Mouse (Mus musculus) MEL (cell line): Measurements from ENCODE around the gene Hsd11b2.

Experiments used
- CHD1 ChIP-seq: IDR thresholded peaks from 2 replicates; pipeline ENCODE4 v1.6.1; 2012; ENCODE audit warnings: low read depth, mild to moderate bottlenecking, inconsistent platforms, low read length, improper control_type of control experiment
- CTCF ChIP-seq, 3 experiments: IDR thresholded peaks in 2 of 3; conservative IDR thresholded peaks in 1 of 3; 2 replicates each; pipeline ENCODE4 v1.5.1; 2011 to 2012; ENCODE audit warnings: low read length in 3 of 3, low read depth in 2 of 3, mild to moderate bottlenecking in 2 of 3, improper control_type of control experiment in 1 of 3, inconsistent platforms in 1 of 3, mixed read lengths in 1 of 3, moderate library complexity in 1 of 3; ENCODE audit not compliant: control insufficient read depth in 1 of 3, insufficient read depth in 1 of 3, poor library complexity in 1 of 3, severe bottlenecking in 1 of 3
- ELF1 ChIP-seq: IDR thresholded peaks from 2 replicates; pipeline ENCODE4 v1.6.1; 2014; ENCODE audit warnings: low read depth, mild to moderate bottlenecking, inconsistent platforms, low read length, improper control_type of control experiment, moderate library complexity
- EP300 ChIP-seq, 2 experiments: IDR thresholded peaks; 2 replicates each; pipeline ENCODE4 v1.6.1; 2011; ENCODE audit warnings: improper control_type of control experiment in 2 of 2, low read length in 2 of 2, low read depth in 1 of 2, mild to moderate bottlenecking in 1 of 2
- GATA1 ChIP-seq: IDR thresholded peaks from 2 replicates; pipeline ENCODE4 v1.6.1; 2011; ENCODE audit warnings: low read depth, low read length, improper control_type of control experiment
- JUND ChIP-seq: IDR thresholded peaks from 2 replicates; pipeline ENCODE4 v1.6.1; 2011; ENCODE audit warnings: low read depth, mild to moderate bottlenecking, improper control_type of control experiment, low read length
- MEF2A ChIP-seq: IDR thresholded peaks from 2 replicates; pipeline ENCODE4 v1.6.1; 2014; ENCODE audit warnings: low read depth, mild to moderate bottlenecking, inconsistent platforms, low read length, improper control_type of control experiment; ENCODE audit not compliant: poor library complexity, insufficient replicate concordance, severe bottlenecking; ENCODE audit errors: extremely low read depth
- POLR2A ChIP-seq, 2 experiments: IDR thresholded peaks; 2 replicates each; pipeline ENCODE4 v1.6.1; 2011 to 2012; ENCODE audit warnings: low read length in 2 of 2, mild to moderate bottlenecking in 2 of 2, control low read depth in 1 of 2, improper control_type of control experiment in 1 of 2, low read depth in 1 of 2, moderate library complexity in 1 of 2; ENCODE audit not compliant: control insufficient read depth in 1 of 2, insufficient read depth in 1 of 2, poor library complexity in 1 of 2
- POLR2AphosphoS5 ChIP-seq: IDR thresholded peaks from 2 replicates; pipeline ENCODE4 v1.6.1; 2012; ENCODE audit warnings: low read depth, borderline replicate concordance, mild to moderate bottlenecking, inconsistent platforms, low read length, moderate library complexity, mixed read lengths
- RAD21 ChIP-seq: IDR thresholded peaks from 2 replicates; pipeline ENCODE4 v1.6.1; 2011; ENCODE audit warnings: mild to moderate bottlenecking, low read depth, low read length, improper control_type of control experiment
- TCF12 ChIP-seq: IDR thresholded peaks from 2 replicates; pipeline ENCODE4 v1.6.1; 2014; ENCODE audit warnings: low read depth, mild to moderate bottlenecking, inconsistent platforms, low read length, improper control_type of control experiment, moderate library complexity
- UBTF ChIP-seq: IDR thresholded peaks from 2 replicates; pipeline ENCODE4 v1.6.1; 2012; ENCODE audit warnings: low read depth, mild to moderate bottlenecking, inconsistent platforms, low read length, improper control_type of control experiment, moderate library complexity, borderline replicate concordance; ENCODE audit not compliant: insufficient read depth
- USF1 ChIP-seq: IDR thresholded peaks from 2 replicates; pipeline ENCODE4 v1.6.1; 2014; ENCODE audit warnings: low read depth, mild to moderate bottlenecking, inconsistent platforms, low read length, improper control_type of control experiment, moderate library complexity
- ZNF384 ChIP-seq: IDR thresholded peaks from 2 replicates; pipeline ENCODE4 v1.6.1; 2012; ENCODE audit warnings: low read depth, mild to moderate bottlenecking, inconsistent platforms, low read length, improper control_type of control experiment

DNA sequence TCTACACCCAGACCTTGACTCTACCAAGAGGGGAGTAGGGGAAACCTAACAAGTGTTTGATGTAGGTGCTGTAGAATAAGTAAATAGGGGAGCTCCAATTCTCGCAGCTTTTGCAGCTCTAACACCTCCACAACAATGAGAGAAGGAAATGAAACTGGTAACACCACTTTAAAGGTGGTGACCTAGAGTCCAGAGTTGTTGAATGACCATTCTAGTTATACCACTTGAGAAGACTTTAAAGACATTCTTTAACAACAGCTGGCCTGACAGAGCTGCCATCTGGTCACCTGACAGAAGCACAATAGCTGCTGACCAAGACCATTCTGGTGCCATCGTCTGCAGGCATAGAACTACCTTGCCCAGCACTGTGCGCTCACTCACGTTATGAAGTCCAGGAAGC, 20.4 kb downstream of the Hsd11b2 start:
- no peak for TF ChIP-seq GATA1
- no peak for TF ChIP-seq JUND
- TF ChIP-seq MEF2A = no peak
- no peak for TF ChIP-seq POLR2AphosphoS5
- TF ChIP-seq USF1 = no peak
- no peak for TF ChIP-seq RAD21
- no peak for TF ChIP-seq UBTF
- TF ChIP-seq CTCF (IDR thresholded peaks at IDR 0.05 in 2 of 3, conservative IDR thresholded peaks at IDR 0.05 in 1 of 3; ENCODE audit: control insufficient read depth in 1 of 3, insufficient read depth in 1 of 3, low read depth in 2 of 3, low read length in 3 of 3, poor library complexity in 1 of 3, severe bottlenecking in 1 of 3) = no peak
- TF ChIP-seq POLR2A (IDR thresholded peaks at IDR 0.05; ENCODE audit: control insufficient read depth in 1 of 2, insufficient read depth in 1 of 2, low read depth in 1 of 2, low read length in 2 of 2, poor library complexity in 1 of 2) = no peak
- no peak for TF ChIP-seq TCF12
- no peak for TF ChIP-seq ELF1
- no peak for TF ChIP-seq CHD1
- no peak for TF ChIP-seq EP300 (IDR thresholded peaks at IDR 0.05; ENCODE audit: low read depth in 1 of 2, low read length in 2 of 2)
- TF ChIP-seq ZNF384 = no peak
